In the genomic region with DNA sequence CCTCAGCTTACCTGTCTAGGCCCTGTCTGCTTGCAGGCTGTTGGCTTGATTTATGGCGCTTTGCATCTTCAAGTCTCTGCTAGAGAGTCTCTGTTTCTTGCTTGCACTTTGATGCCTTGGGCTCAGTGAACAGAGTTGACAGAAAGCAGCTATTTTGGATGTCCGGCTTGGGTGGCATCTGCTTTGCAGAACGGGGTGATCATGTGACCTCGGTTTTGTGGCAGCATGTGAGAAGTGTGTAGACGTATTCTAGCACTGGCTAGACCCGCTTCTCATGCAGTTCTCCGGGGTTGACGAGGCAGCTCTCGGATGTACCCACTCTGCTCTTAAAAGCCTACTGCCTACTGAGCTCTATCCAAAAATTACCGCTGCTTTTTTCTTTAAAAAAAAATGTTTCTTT, we compare ENCODE assay signal across 22 mouse cellular contexts.
"Had no signal": no experiment of that assay in that cellular context is flagged by ENCODE, and none has a peak within 500 bp of the region (broad histone marks: within the 10 kb centered on the region; RNA-seq: fewer than 3 reads in every experiment).

No protein-coding gene starts in this region.

- DNase-seq: gastrocnemius, postnatal 14 days; heart, adult 18-20 months; heart, postnatal 10 days; heart, postnatal 4 days; kidney, adult 18-20 months; kidney, adult 8-10 months; kidney, postnatal 10 days; kidney, postnatal 25 days; kidney, postnatal 4 days had no signal

- ATAC-seq: hindbrain, embryonic 16.5 days; inflammation-experienced regulatory T-cells, adult 6 months; intestine, embryonic 15.5 days; intestine, postnatal 0 days had no signal

- H3K36me3 ChIP-seq: hindbrain, embryonic 12.5 days; intestine, embryonic 15.5 days had no signal

- H3K9ac ChIP-seq: heart, embryonic 12.5 days; hindbrain, embryonic 12.5 days; hindbrain, embryonic 14.5 days; intestine, embryonic 15.5 days; limb, embryonic 12.5 days had no signal

- H3K27ac ChIP-seq: heart, embryonic 10.5 days; hindbrain, embryonic 10.5 days; hindbrain, embryonic 12.5 days; hindbrain, embryonic 14.5 days; intestine, embryonic 15.5 days; layer of hippocampus, adult 2 months; left cerebral cortex, adult 2 months; limb, embryonic 10.5 days; limb, embryonic 12.5 days had no signal

- H3K4me2 ChIP-seq: heart, embryonic 12.5 days; hindbrain, embryonic 12.5 days; hindbrain, embryonic 14.5 days; intestine, embryonic 15.5 days; limb, embryonic 12.5 days had no signal

- H3K4me3 ChIP-seq: heart, embryonic 10.5 days; heart, embryonic 12.5 days; hindbrain, embryonic 10.5 days; hindbrain, embryonic 12.5 days; intestine, embryonic 15.5 days; layer of hippocampus, adult 2 months; left cerebral cortex, adult 2 months; limb, embryonic 10.5 days; limb, embryonic 12.5 days had no signal

- H3K9me3 ChIP-seq: heart, embryonic 10.5 days; heart, embryonic 12.5 days; hindbrain, embryonic 10.5 days; hindbrain, embryonic 12.5 days; intestine, embryonic 15.5 days; limb, embryonic 10.5 days; limb, embryonic 12.5 days had no signal

- H3K27me3 ChIP-seq: heart, embryonic 12.5 days; hindbrain, embryonic 12.5 days; intestine, embryonic 15.5 days; limb, embryonic 12.5 days had no signal
